Mouse (Mus musculus) CD4-positive, CD25-positive, alpha-beta regulatory T cell, adult 2 months (primary cell): ENCODE measurements around the gene Defb36.

Experiments
- DNase-seq: peaks from one replicate; pipeline ENCODE4 v3.0.0-alpha.2; 2012; ENCODE audit warnings: low read depth, low spot score

The Defb36 gene

GRCm38 (mm10) chr2:152622151-152622550 is 18.0 kb downstream of the Defb36 start:
- DNase-seq, result no peak

GRCm38 (mm10) chr2:152622953-152623352 is 18.8 kb downstream of the Defb36 start, which contains the start of gene Defb25:
Defb25 (minus strand) TSS chr2:152623053.
- DNase-seq, result no peak

- DNase-seq, result no peak
Measured at GRCm38 (mm10) chr2:152624566-152624965, 20.4 kb downstream of the Defb36 start.

- DNase-seq, result no peak
Measured at GRCm38 (mm10) chr2:152625256-152625655, 21.1 kb downstream of the Defb36 start.

GRCm38 (mm10) chr2:152626774-152627591 is 22.9 kb downstream of the Defb36 start, which contains the start of gene Rem1:
Rem1 (plus strand) TSS chr2:152626951.
- DNase-seq, result no peak

GRCm38 (mm10) chr2:152628066-152628465 is 23.9 kb downstream of the Defb36 start:
- no peak for DNase-seq

GRCm38 (mm10) chr2:152629239-152629638 is 25.1 kb downstream of the Defb36 start:
- no peak for DNase-seq

- DNase-seq, result no peak
Measured at GRCm38 (mm10) chr2:152629904-152630303, 25.8 kb downstream of the Defb36 start.

- no peak for DNase-seq
Measured at GRCm38 (mm10) chr2:152633334-152633733, 29.2 kb downstream of the Defb36 start.

GRCm38 (mm10) chr2:152634311-152634710 is 30.2 kb downstream of the Defb36 start:
- DNase-seq, result no peak

- DNase-seq, result no peak
Measured at GRCm38 (mm10) chr2:152636246-152637005, 32.3 kb downstream of the Defb36 start.

GRCm38 (mm10) chr2:152637006-152637322 is 32.8 kb downstream of the Defb36 start:
- no peak for DNase-seq

GRCm38 (mm10) chr2:152637381-152637780 is 33.3 kb downstream of the Defb36 start:
- DNase-seq, result no peak

GRCm38 (mm10) chr2:152638865-152639264 is 34.7 kb downstream of the Defb36 start:
- no peak for DNase-seq

- DNase-seq, result no peak
Measured at GRCm38 (mm10) chr2:152639406-152640113, 35.4 kb downstream of the Defb36 start.

- no peak for DNase-seq
Measured at GRCm38 (mm10) chr2:152652901-152653620, 48.9 kb downstream of the Defb36 start.

GRCm38 (mm10) chr2:152653874-152654715 is 50.0 kb downstream of the Defb36 start:
- DNase-seq, result peak; percentile 57

GRCm38 (mm10) chr2:152657398-152657797 is 53.3 kb downstream of the Defb36 start:
- peak; percentile 59 for DNase-seq

- no peak for DNase-seq
Measured at GRCm38 (mm10) chr2:152661163-152661562, 57.0 kb downstream of the Defb36 start.
